Mouse (Mus musculus) cerebellum, adult 2 months (tissue): ENCODE data around the gene Rtp1. TPM values are rescaled to one million over a fixed set of nuclear protein-coding genes. Genes with fewer than 3 reads are reported as not detected.
A peak's percentile ranks its signal among the peaks of the same experiment; 100 is the strongest.

Source experiments
- DNase-seq, 2 experiments: peaks; one replicate each; pipeline ENCODE4 v3.0.0; 2021
- H3K27ac ChIP-seq: fragments of 200-500 bp; 2 replicates; pipeline ENCODE4 v1.5.1; 2012; ENCODE audit warnings: low read length, control low read depth, inconsistent platforms; ENCODE audit not compliant: insufficient read depth
- H3K27me3 ChIP-seq: fragments of 200-500 bp; 2 replicates; pipeline ENCODE4 v1.6.1; 2012; ENCODE audit warnings: inconsistent platforms, mild to moderate bottlenecking, low read length, moderate library complexity; ENCODE audit not compliant: control insufficient read depth, insufficient read depth
- H3K4me1 ChIP-seq: fragments of 200-500 bp; 2 replicates; pipeline ENCODE4 v1.6.1; 2011; ENCODE audit warnings: low read length; ENCODE audit not compliant: control insufficient read depth, insufficient read depth
- H3K4me3 ChIP-seq: fragments of 200-500 bp; replicated peaks from 2 replicates; pipeline ENCODE3; 2011; ENCODE audit warnings: mild to moderate bottlenecking, low read depth, low read length, control low read depth; ENCODE audit not compliant: insufficient read depth
- CTCF ChIP-seq: fragments of 200-500 bp; IDR thresholded peaks from 2 replicates; pipeline ENCODE4 v1.5.1; 2011; ENCODE audit warnings: low read depth, mild to moderate bottlenecking, control low read depth, low read length, moderate library complexity, borderline replicate concordance; ENCODE audit not compliant: insufficient read depth
- POLR2A ChIP-seq: fragments of 200-500 bp; IDR thresholded peaks from 2 replicates; pipeline ENCODE4 v1.6.1; 2011; ENCODE audit warnings: low read length, control low read depth, borderline replicate concordance; ENCODE audit not compliant: insufficient read depth
- WGBS: fragments of 180-500 bp; shearing (Covaris S2); methylation state at CpG from one replicate; pipeline ENCODE4 v1.1.7; 2018; 5-methylcytosine and 5-hydroxymethylcytosine counted together
- polyA plus RNA-seq: library from polyadenylated mRNA; depleted of rRNA; stranded (reverse); fragments of >200 nt; gene quantifications from 2 replicates; pipeline ENCODE4 v1.2.3, GENCODE M21; 2012

Rtp1 gene
- polyA plus RNA-seq, 1 experiment: 0.56 TPM

- 40% methylated on average over 10 of the region's 10 CpGs for WGBS
- Histone ChIP-seq H3K4me1 (no peaks in the 10 kb centered on the region), H3K4me3 (no peak overlapping the region), H3K27me3 (no peaks in the 10 kb centered on the region; the same call in 1 of the 2 replicates), H3K27ac (no peak overlapping the region)
- no peak for TF ChIP-seq POLR2A
- TF ChIP-seq CTCF: no peak
- DNase-seq: no peak
These were observed 12.7 kb upstream of the Rtp1 start for GRCm38 (mm10) chr16:23416261-23416656.

GRCm38 (mm10) chr16:23416657-23417293, 12.2 kb upstream of the Rtp1 start:
- Histone ChIP-seq H3K27me3 (no peaks in the 10 kb centered on the region; the same call in 1 of the 2 replicates), H3K4me1 (no peaks in the 10 kb centered on the region), H3K27ac (no peak overlapping the region), H3K4me3 (no peak overlapping the region)
- WGBS: 49% methylated on average over 9 of the region's 9 CpGs
- no peak for DNase-seq
- TF ChIP-seq POLR2A (no peak), CTCF (no peak)

- Histone ChIP-seq H3K4me1 (no peaks in the 10 kb centered on the region), H3K4me3 (no peak overlapping the region), H3K27ac (no peak overlapping the region), H3K27me3 (no peaks in the 10 kb centered on the region; the same call in 1 of the 2 replicates)
- DNase-seq: no peak
- 66% methylated on average over 13 of the region's 13 CpGs for WGBS
- TF ChIP-seq CTCF (no peak), POLR2A (no peak)
These were observed 11.3 kb upstream of the Rtp1 start for GRCm38 (mm10) chr16:23417456-23418240.

GRCm38 (mm10) chr16:23419565-23420085, 9.3 kb upstream of the Rtp1 start:
- WGBS: 86% methylated on average over 8 of the region's 8 CpGs
- TF ChIP-seq POLR2A (no peak), CTCF (no peak)
- Histone ChIP-seq H3K4me3 (no peak overlapping the region), H3K4me1 (no peaks in the 10 kb centered on the region), H3K27ac (no peak overlapping the region), H3K27me3 (no peaks in the 10 kb centered on the region; the same call in 1 of the 2 replicates)
- no peak for DNase-seq

GRCm38 (mm10) chr16:23423825-23424224, 5.1 kb upstream of the Rtp1 start:
- no peak overlapping the region for H3K4me3 ChIP-seq
- no peak for TF ChIP-seq POLR2A
- no peak for TF ChIP-seq CTCF
- peaks cover 12% of the 10 kb centered on the region for H3K4me1 ChIP-seq
- no peak for DNase-seq
- H3K27me3 ChIP-seq: no peaks in the 10 kb centered on the region
- H3K27ac ChIP-seq: no peak overlapping the region
- WGBS: 70% methylated on average over 5 of the region's 5 CpGs

GRCm38 (mm10) chr16:23427701-23428100, 1.2 kb upstream of the Rtp1 start:
- Histone ChIP-seq H3K4me1 (peaks cover 24% of the 10 kb centered on the region), H3K27ac (no peak overlapping the region), H3K4me3 (no peak overlapping the region), H3K27me3 (no peaks in the 10 kb centered on the region)
- TF ChIP-seq POLR2A (no peak), CTCF (no peak)
- WGBS: 97% methylated on average over 1 of the region's 1 CpGs
- DNase-seq: peak; percentile 20 to 60

- TF ChIP-seq CTCF: no peak
- TF ChIP-seq POLR2A: no peak
- 11% methylated on average over 8 of the region's 8 CpGs for WGBS
- H3K4me3 ChIP-seq: no peak overlapping the region
These were observed 1.1 kb downstream of the Rtp1 start for GRCm38 (mm10) chr16:23429991-23430390.

More at GRCm38 (mm10) chr16:23429991-23430390, 1.1 kb downstream of the Rtp1 start:
- no peaks in the 10 kb centered on the region for H3K27me3 ChIP-seq
- no peak overlapping the region for H3K27ac ChIP-seq
- H3K4me1 ChIP-seq: peaks cover 24% of the 10 kb centered on the region
- DNase-seq: peak; percentile 31 to 46
